Mouse (Mus musculus): ENCODE measurements at regions not wholly inside any gene's neighbourhood (a gene's known extent, or its start where the extent isn't known, plus 50 kb on each side); places are given as distances from the start of the nearest gene placed in this dataset.

- no peaks in the 10 kb centered on the region for H3K9me3 ChIP-seq
- H3K4me2 ChIP-seq (replicated peaks), result no peak overlapping the region
- no peak overlapping the region for H3K9ac ChIP-seq (replicated peaks)
- WGBS, result 73% methylated on average over 4 of the region's 4 CpGs
- no peaks in the 10 kb centered on the region for H3K27me3 ChIP-seq
- no peak overlapping the region for H3K4me3 ChIP-seq (replicated peaks)
- H3K27ac ChIP-seq, result no peak overlapping the region
- no peaks in the 10 kb centered on the region for H3K36me3 ChIP-seq
- ATAC-seq, result no peak
- H3K4me1 ChIP-seq (replicated peaks), result no peaks in the 10 kb centered on the region
Observed at GRCm38 (mm10) chr4:83915871-83916270, 390.5 kb downstream of the Ccdc171 start.

GRCm38 (mm10) chr4:83917009-83917408 is 391.7 kb downstream of the Ccdc171 start:
- no peaks in the 10 kb centered on the region for H3K4me1 ChIP-seq (replicated peaks)
- H3K9ac ChIP-seq (replicated peaks), result no peak overlapping the region
- no peak overlapping the region for H3K4me2 ChIP-seq (replicated peaks)
- 89% methylated on average over 4 of the region's 4 CpGs for WGBS
- ATAC-seq, result no peak
- H3K36me3 ChIP-seq, result no peaks in the 10 kb centered on the region
- no peaks in the 10 kb centered on the region for H3K9me3 ChIP-seq
- no peak overlapping the region for H3K4me3 ChIP-seq (replicated peaks)
- no peak overlapping the region for H3K27ac ChIP-seq
- no peaks in the 10 kb centered on the region for H3K27me3 ChIP-seq

- H3K27ac ChIP-seq, result no peak overlapping the region
- no peak overlapping the region for H3K4me2 ChIP-seq (replicated peaks)
- 88% methylated on average over 3 of the region's 3 CpGs for WGBS
- no peaks in the 10 kb centered on the region for H3K27me3 ChIP-seq
- no peaks in the 10 kb centered on the region for H3K9me3 ChIP-seq
- H3K9ac ChIP-seq (replicated peaks), result no peak overlapping the region
- no peak for ATAC-seq
- no peaks in the 10 kb centered on the region for H3K4me1 ChIP-seq (replicated peaks)
- no peaks in the 10 kb centered on the region for H3K36me3 ChIP-seq
- H3K4me3 ChIP-seq (replicated peaks), result no peak overlapping the region
Observed at GRCm38 (mm10) chr4:83918093-83918492, 392.7 kb downstream of the Ccdc171 start.

GRCm38 (mm10) chr4:83919041-83919440 is 393.7 kb downstream of the Ccdc171 start:
- no peak for ATAC-seq
- Histone ChIP-seq H3K4me2 (replicated peaks) (no peak overlapping the region), H3K36me3 (no peaks in the 10 kb centered on the region), H3K27me3 (no peaks in the 10 kb centered on the region), H3K4me3 (replicated peaks) (no peak overlapping the region), H3K9ac (replicated peaks) (no peak overlapping the region), H3K4me1 (replicated peaks) (no peaks in the 10 kb centered on the region), H3K27ac (no peak overlapping the region), H3K9me3 (no peaks in the 10 kb centered on the region)
- WGBS, result 92% methylated on average over 1 of the region's 1 CpGs

- Histone ChIP-seq H3K27ac (no peak overlapping the region), H3K4me2 (replicated peaks) (no peak overlapping the region), H3K4me1 (replicated peaks) (no peaks in the 10 kb centered on the region), H3K27me3 (no peaks in the 10 kb centered on the region), H3K36me3 (no peaks in the 10 kb centered on the region), H3K4me3 (replicated peaks) (no peak overlapping the region), H3K9me3 (no peaks in the 10 kb centered on the region), H3K9ac (replicated peaks) (no peak overlapping the region)
- 72% methylated on average over 8 of the region's 8 CpGs for WGBS
- ATAC-seq, result no peak
Observed at GRCm38 (mm10) chr4:83925118-83925842, 399.9 kb downstream of the Ccdc171 start.

- Histone ChIP-seq H3K36me3 (no peaks in the 10 kb centered on the region), H3K4me2 (replicated peaks) (no peak overlapping the region), H3K9me3 (no peaks in the 10 kb centered on the region), H3K4me1 (replicated peaks) (no peaks in the 10 kb centered on the region), H3K9ac (replicated peaks) (no peak overlapping the region), H3K27ac (no peak overlapping the region), H3K27me3 (no peaks in the 10 kb centered on the region), H3K4me3 (replicated peaks) (no peak overlapping the region)
- WGBS, result 39% methylated on average over 11 of the region's 11 CpGs
- ATAC-seq, result no peak
Observed at GRCm38 (mm10) chr4:83926195-83926731, 400.9 kb downstream of the Ccdc171 start.

GRCm38 (mm10) chr4:83931897-83932654 is 406.7 kb downstream of the Ccdc171 start:
- WGBS, result 80% methylated on average over 8 of the region's 8 CpGs
- no peak overlapping the region for H3K27ac ChIP-seq
- H3K4me2 ChIP-seq (replicated peaks), result no peak overlapping the region
- H3K9ac ChIP-seq (replicated peaks), result no peak overlapping the region
- H3K4me3 ChIP-seq (replicated peaks), result no peak overlapping the region
- H3K4me1 ChIP-seq (replicated peaks), result no peaks in the 10 kb centered on the region
- no peak for ATAC-seq
- no peaks in the 10 kb centered on the region for H3K27me3 ChIP-seq
- H3K9me3 ChIP-seq, result no peaks in the 10 kb centered on the region
- H3K36me3 ChIP-seq, result no peaks in the 10 kb centered on the region

GRCm38 (mm10) chr4:83941693-83942092 is 416.3 kb downstream of the Ccdc171 start:
- Histone ChIP-seq H3K36me3 (no peaks in the 10 kb centered on the region), H3K9ac (replicated peaks) (no peak overlapping the region), H3K4me3 (replicated peaks) (no peak overlapping the region), H3K9me3 (no peaks in the 10 kb centered on the region), H3K4me1 (replicated peaks) (peaks cover 7% of the 10 kb centered on the region; the same call in 1 of the 2 replicates), H3K27ac (no peak overlapping the region), H3K27me3 (no peaks in the 10 kb centered on the region), H3K4me2 (replicated peaks) (no peak overlapping the region)
- no peak for ATAC-seq
- WGBS, result 89% methylated on average over 9 of the region's 9 CpGs

- no peaks in the 10 kb centered on the region for H3K36me3 ChIP-seq
- H3K4me3 ChIP-seq (replicated peaks), result no peak overlapping the region
- H3K9me3 ChIP-seq, result no peaks in the 10 kb centered on the region
- H3K27me3 ChIP-seq, result no peaks in the 10 kb centered on the region
- H3K4me2 ChIP-seq (replicated peaks), result no peak overlapping the region
- WGBS, result 94% methylated on average over 2 of the region's 2 CpGs
- no peak for ATAC-seq
- H3K4me1 ChIP-seq (replicated peaks), result peaks cover 2% of the 10 kb centered on the region; the same call in 1 of the 2 replicates
- no peak overlapping the region for H3K27ac ChIP-seq
- no peak overlapping the region for H3K9ac ChIP-seq (replicated peaks)
Observed at GRCm38 (mm10) chr4:83949612-83950011, 424.3 kb downstream of the Ccdc171 start.

- Histone ChIP-seq H3K9ac (replicated peaks) (no peak overlapping the region), H3K36me3 (no peaks in the 10 kb centered on the region), H3K9me3 (no peaks in the 10 kb centered on the region), H3K27me3 (no peaks in the 10 kb centered on the region), H3K4me2 (replicated peaks) (no peak overlapping the region), H3K27ac (no peak overlapping the region), H3K4me3 (replicated peaks) (no peak overlapping the region), H3K4me1 (replicated peaks) (no peaks in the 10 kb centered on the region)
- 79% methylated on average over 10 of the region's 10 CpGs for WGBS
- ATAC-seq, result no peak
Observed at GRCm38 (mm10) chr4:83950809-83951409, 425.6 kb downstream of the Ccdc171 start.

- no peaks in the 10 kb centered on the region for H3K27me3 ChIP-seq
- no peaks in the 10 kb centered on the region for H3K36me3 ChIP-seq
- 94% methylated on average over 12 of the region's 12 CpGs for WGBS
- H3K9ac ChIP-seq (replicated peaks), result no peak overlapping the region
- H3K27ac ChIP-seq, result no peak overlapping the region
- ATAC-seq, result no peak
- H3K9me3 ChIP-seq, result no peaks in the 10 kb centered on the region
- H3K4me3 ChIP-seq (replicated peaks), result no peak overlapping the region
- no peak overlapping the region for H3K4me2 ChIP-seq (replicated peaks)
- H3K4me1 ChIP-seq (replicated peaks), result no peaks in the 10 kb centered on the region
Observed at GRCm38 (mm10) chr4:83956252-83956904, 431.0 kb downstream of the Ccdc171 start.

All from midbrain, embryonic 13.5 days (tissue).